Mouse (Mus musculus) adrenal gland (tissue): ENCODE results near the gene Tmem54.

Experiments used
- intact Hi-C: fragments of 180-260 bp; cut with DNase I; formaldehyde crosslinking; loops from one replicate; pipeline ENCODE4 v1.15.1; 2025

The Tmem54 gene

GRCm38 (mm10) chr4:129128582-129129338 is 23.4 kb downstream of the Tmem54 start:
- intact Hi-C loops: no loop called here

GRCm38 (mm10) chr4:129129387-129129786 is 24.0 kb downstream of the Tmem54 start:
- intact Hi-C loops: no loop called here

- intact Hi-C loops: loop anchor here (5.0 to 10.0 kb wide), 2 partner anchors 152 to 325 kb away; no protein-coding TSS in a partner anchor
These were observed 24.8 kb downstream of the Tmem54 start for GRCm38 (mm10) chr4:129130149-129130548.

- intact Hi-C loops: loop anchor here (5.0 to 10.0 kb wide), 2 partner anchors 151 to 324 kb away; no protein-coding TSS in a partner anchor
These were observed 25.5 kb downstream of the Tmem54 start for GRCm38 (mm10) chr4:129130755-129131303.

- intact Hi-C loops: loop anchor here (5.0 to 10.0 kb wide), 3 partner anchors 42 to 320 kb away; no protein-coding TSS in a partner anchor
These were observed 29.6 kb downstream of the Tmem54 start for GRCm38 (mm10) chr4:129134799-129135585.

GRCm38 (mm10) chr4:129135637-129136036 is 30.3 kb downstream of the Tmem54 start:
- intact Hi-C loops: loop anchor here (5.0 to 10.0 kb wide), 2 partner anchors 42 to 319 kb away; no protein-coding TSS in a partner anchor

GRCm38 (mm10) chr4:129136189-129136578 is 30.8 kb downstream of the Tmem54 start:
- intact Hi-C loops: loop anchor here (5.0 to 10.0 kb wide), 2 partner anchors 41 to 319 kb away; no protein-coding TSS in a partner anchor

- intact Hi-C loops: loop anchor here (5.0 to 10.0 kb wide), 2 partner anchors 41 to 318 kb away; no protein-coding TSS in a partner anchor
These were observed 31.4 kb downstream of the Tmem54 start, which contains the start of gene Fndc5 for GRCm38 (mm10) chr4:129136579-129137391. Gene Fndc5 (plus strand): TSS chr4:129136999.

- intact Hi-C loops: loop anchor here (5.0 to 10.0 kb wide), 2 partner anchors 40 to 317 kb away; no protein-coding TSS in a partner anchor
These were observed 32.3 kb downstream of the Tmem54 start for GRCm38 (mm10) chr4:129137392-129138321.

GRCm38 (mm10) chr4:129139642-129140041 is 34.3 kb downstream of the Tmem54 start:
- intact Hi-C loops: loop anchor here (5.0 to 10.0 kb wide), 2 partner anchors 38 to 315 kb away; no protein-coding TSS in a partner anchor

GRCm38 (mm10) chr4:129140808-129141207 is 35.5 kb downstream of the Tmem54 start:
- intact Hi-C loops: no loop called here

- intact Hi-C loops: no loop called here
These were observed 36.5 kb downstream of the Tmem54 start for GRCm38 (mm10) chr4:129141560-129142438.

- intact Hi-C loops: no loop called here
These were observed 37.2 kb downstream of the Tmem54 start for GRCm38 (mm10) chr4:129142439-129143045.

GRCm38 (mm10) chr4:129143509-129143908 is 38.2 kb downstream of the Tmem54 start:
- intact Hi-C loops: no loop called here

- intact Hi-C loops: no loop called here
These were observed 39.3 kb downstream of the Tmem54 start for GRCm38 (mm10) chr4:129144401-129145367.

GRCm38 (mm10) chr4:129145411-129145810 is 40.1 kb downstream of the Tmem54 start:
- intact Hi-C loops: no loop called here

- intact Hi-C loops: no loop called here
These were observed 40.6 kb downstream of the Tmem54 start for GRCm38 (mm10) chr4:129145943-129146342.
